Mouse (Mus musculus): ENCODE results near the gene Dock2. TPM values are rescaled to one million over a fixed set of nuclear protein-coding genes. Genes with fewer than 3 reads are reported as not detected.

Gene Dock2
- polyA plus RNA-seq, 1 experiment from 2014 or later = 1.1 TPM

GRCm38 (mm10) chr11:34762125-34762524 lies 21.6 kb downstream of the Dock2 start:
- H3K4me1 ChIP-seq (ENCODE audit: control insufficient read depth, insufficient read depth, low read length) = no peaks in the 10 kb centered on the region
- H3K9me3 ChIP-seq (ENCODE audit: control insufficient read depth, low read length) = peaks cover 4% of the 10 kb centered on the region; the same call in 1 of the 2 replicates
- no peak overlapping the region for H3K4me3 ChIP-seq (ENCODE audit: low read length)
- WGBS = 89% methylated on average over 6 of the region's 6 CpGs
- H3K27me3 ChIP-seq (ENCODE audit: control insufficient read depth, insufficient read depth, low read length) = no peaks in the 10 kb centered on the region
- H3K4me2 ChIP-seq (replicated peaks; ENCODE audit: low read depth, low read length) = no peak overlapping the region
- no peak for ATAC-seq (ENCODE audit: low FRiP score, low TSS enrichment)
- H3K36me3 ChIP-seq (ENCODE audit: control insufficient read depth, insufficient read depth, low read length) = no peaks in the 10 kb centered on the region
- H3K27ac ChIP-seq (ENCODE audit: low read depth, low read length) = no peak overlapping the region
- H3K9ac ChIP-seq (ENCODE audit: low read depth, low read length) = no peak overlapping the region

GRCm38 (mm10) chr11:34759582-34759981 lies 24.1 kb downstream of the Dock2 start:
- ATAC-seq (ENCODE audit: low FRiP score, low TSS enrichment) = no peak
- H3K9ac ChIP-seq (ENCODE audit: low read depth, low read length) = no peak overlapping the region
- no peaks in the 10 kb centered on the region for H3K9me3 ChIP-seq (ENCODE audit: control insufficient read depth, low read length)
- no peaks in the 10 kb centered on the region for H3K36me3 ChIP-seq (ENCODE audit: control insufficient read depth, insufficient read depth, low read length)
- no peaks in the 10 kb centered on the region for H3K4me1 ChIP-seq (ENCODE audit: control insufficient read depth, insufficient read depth, low read length)
- no peak overlapping the region for H3K27ac ChIP-seq (ENCODE audit: low read depth, low read length)
- H3K27me3 ChIP-seq (ENCODE audit: control insufficient read depth, insufficient read depth, low read length) = no peaks in the 10 kb centered on the region
- H3K4me3 ChIP-seq (ENCODE audit: low read length) = no peak overlapping the region
- 81% methylated on average over 4 of the region's 4 CpGs for WGBS
- no peak overlapping the region for H3K4me2 ChIP-seq (replicated peaks; ENCODE audit: low read depth, low read length)

GRCm38 (mm10) chr11:34741081-34741480 lies 42.6 kb downstream of the Dock2 start:
- no peak overlapping the region for H3K4me3 ChIP-seq (ENCODE audit: low read length)
- no peaks in the 10 kb centered on the region for H3K36me3 ChIP-seq (ENCODE audit: control insufficient read depth, insufficient read depth, low read length)
- no peaks in the 10 kb centered on the region for H3K9me3 ChIP-seq (ENCODE audit: control insufficient read depth, low read length)
- no peak overlapping the region for H3K27ac ChIP-seq (ENCODE audit: low read depth, low read length)
- no peak overlapping the region for H3K9ac ChIP-seq (ENCODE audit: low read depth, low read length)
- no peak for ATAC-seq (ENCODE audit: low FRiP score, low TSS enrichment)
- H3K27me3 ChIP-seq (ENCODE audit: control insufficient read depth, insufficient read depth, low read length) = no peaks in the 10 kb centered on the region
- H3K4me1 ChIP-seq (ENCODE audit: control insufficient read depth, insufficient read depth, low read length) = no peaks in the 10 kb centered on the region
- H3K4me2 ChIP-seq (replicated peaks; ENCODE audit: low read depth, low read length) = no peak overlapping the region
- WGBS = 64% methylated on average over 1 of the region's 1 CpGs

GRCm38 (mm10) chr11:34739816-34740215 lies 43.9 kb downstream of the Dock2 start:
- Histone ChIP-seq H3K4me1 (ENCODE audit: control insufficient read depth, insufficient read depth, low read length) (no peaks in the 10 kb centered on the region), H3K27me3 (ENCODE audit: control insufficient read depth, insufficient read depth, low read length) (no peaks in the 10 kb centered on the region), H3K36me3 (ENCODE audit: control insufficient read depth, insufficient read depth, low read length) (no peaks in the 10 kb centered on the region), H3K4me3 (ENCODE audit: low read length) (no peak overlapping the region), H3K27ac (ENCODE audit: low read depth, low read length) (no peak overlapping the region), H3K9ac (ENCODE audit: low read depth, low read length) (no peak overlapping the region), H3K9me3 (ENCODE audit: control insufficient read depth, low read length) (no peaks in the 10 kb centered on the region), H3K4me2 (replicated peaks; ENCODE audit: low read depth, low read length) (no peak overlapping the region)
- 93% methylated on average over 3 of the region's 3 CpGs for WGBS
- ATAC-seq (ENCODE audit: low FRiP score, low TSS enrichment) = no peak

- H3K9me3 ChIP-seq (ENCODE audit: control insufficient read depth, low read length) = no peaks in the 10 kb centered on the region
- no peak overlapping the region for H3K4me2 ChIP-seq (replicated peaks; ENCODE audit: low read depth, low read length)
- H3K27me3 ChIP-seq (ENCODE audit: control insufficient read depth, insufficient read depth, low read length) = no peaks in the 10 kb centered on the region
- ATAC-seq (ENCODE audit: low FRiP score, low TSS enrichment) = no peak
- H3K4me3 ChIP-seq (ENCODE audit: low read length) = no peak overlapping the region
- no peak overlapping the region for H3K9ac ChIP-seq (ENCODE audit: low read depth, low read length)
- WGBS = 40% methylated on average over 1 of the region's 1 CpGs
- H3K27ac ChIP-seq (ENCODE audit: low read depth, low read length) = no peak overlapping the region
- H3K4me1 ChIP-seq (ENCODE audit: control insufficient read depth, insufficient read depth, low read length) = no peaks in the 10 kb centered on the region
- no peaks in the 10 kb centered on the region for H3K36me3 ChIP-seq (ENCODE audit: control insufficient read depth, insufficient read depth, low read length)
Observed at GRCm38 (mm10) chr11:34738945-34739344, 44.7 kb downstream of the Dock2 start.

- no peaks in the 10 kb centered on the region for H3K27me3 ChIP-seq (ENCODE audit: control insufficient read depth, insufficient read depth, low read length)
- H3K9me3 ChIP-seq (ENCODE audit: control insufficient read depth, low read length) = no peaks in the 10 kb centered on the region
- no peaks in the 10 kb centered on the region for H3K36me3 ChIP-seq (ENCODE audit: control insufficient read depth, insufficient read depth, low read length)
- H3K4me1 ChIP-seq (ENCODE audit: control insufficient read depth, insufficient read depth, low read length) = no peaks in the 10 kb centered on the region
- H3K27ac ChIP-seq (ENCODE audit: low read depth, low read length) = no peak overlapping the region
- no peak overlapping the region for H3K4me2 ChIP-seq (replicated peaks; ENCODE audit: low read depth, low read length)
- ATAC-seq (ENCODE audit: low FRiP score, low TSS enrichment) = no peak
- WGBS = 84% methylated on average over 4 of the region's 4 CpGs
- no peak overlapping the region for H3K9ac ChIP-seq (ENCODE audit: low read depth, low read length)
- no peak overlapping the region for H3K4me3 ChIP-seq (ENCODE audit: low read length)
Observed at GRCm38 (mm10) chr11:34737193-34737592, 46.5 kb downstream of the Dock2 start.

GRCm38 (mm10) chr11:34734033-34734432 lies 49.7 kb downstream of the Dock2 start:
- no peaks in the 10 kb centered on the region for H3K9me3 ChIP-seq (ENCODE audit: control insufficient read depth, low read length)
- 79% methylated on average over 3 of the region's 3 CpGs for whole genome bisulfite sequencing
- H3K27ac ChIP-seq (ENCODE audit: low read depth, low read length) = no peak overlapping the region
- no peaks in the 10 kb centered on the region for H3K27me3 ChIP-seq (ENCODE audit: control insufficient read depth, insufficient read depth, low read length)
- H3K4me1 ChIP-seq (ENCODE audit: control insufficient read depth, insufficient read depth, low read length) = no peaks in the 10 kb centered on the region
- no peaks in the 10 kb centered on the region for H3K36me3 ChIP-seq (ENCODE audit: control insufficient read depth, insufficient read depth, low read length)
- ATAC-seq (ENCODE audit: low FRiP score, low TSS enrichment) = no peak
- no peak overlapping the region for H3K4me3 ChIP-seq (ENCODE audit: low read length)
- no peak overlapping the region for H3K4me2 ChIP-seq (replicated peaks; ENCODE audit: low read depth, low read length)
- H3K9ac ChIP-seq (ENCODE audit: low read depth, low read length) = no peak overlapping the region

GRCm38 (mm10) chr11:34727467-34727866 lies 56.2 kb downstream of the Dock2 start:
- Histone ChIP-seq H3K9me3 (ENCODE audit: control insufficient read depth, low read length) (no peaks in the 10 kb centered on the region), H3K4me2 (replicated peaks; ENCODE audit: low read depth, low read length) (no peak overlapping the region), H3K36me3 (ENCODE audit: control insufficient read depth, insufficient read depth, low read length) (no peaks in the 10 kb centered on the region), H3K27ac (ENCODE audit: low read depth, low read length) (no peak overlapping the region), H3K4me1 (ENCODE audit: control insufficient read depth, insufficient read depth, low read length) (no peaks in the 10 kb centered on the region), H3K27me3 (ENCODE audit: control insufficient read depth, insufficient read depth, low read length) (no peaks in the 10 kb centered on the region), H3K9ac (ENCODE audit: low read depth, low read length) (no peak overlapping the region), H3K4me3 (ENCODE audit: low read length) (no peak overlapping the region)
- WGBS = 77% methylated on average over 3 of the region's 3 CpGs
- ATAC-seq (ENCODE audit: low FRiP score, low TSS enrichment) = no peak

GRCm38 (mm10) chr11:34726699-34727347 lies 56.9 kb downstream of the Dock2 start:
- H3K9me3 ChIP-seq (ENCODE audit: control insufficient read depth, low read length) = no peaks in the 10 kb centered on the region
- H3K27me3 ChIP-seq (ENCODE audit: control insufficient read depth, insufficient read depth, low read length) = no peaks in the 10 kb centered on the region
- no peak overlapping the region for H3K4me3 ChIP-seq (ENCODE audit: low read length)
- 84% methylated on average over 9 of the region's 9 CpGs for WGBS
- H3K4me1 ChIP-seq (ENCODE audit: control insufficient read depth, insufficient read depth, low read length) = no peaks in the 10 kb centered on the region
- ATAC-seq (ENCODE audit: low FRiP score, low TSS enrichment) = no peak
- H3K9ac ChIP-seq (ENCODE audit: low read depth, low read length) = no peak overlapping the region
- H3K4me2 ChIP-seq (replicated peaks; ENCODE audit: low read depth, low read length) = no peak overlapping the region
- H3K27ac ChIP-seq (ENCODE audit: low read depth, low read length) = no peak overlapping the region
- H3K36me3 ChIP-seq (ENCODE audit: control insufficient read depth, insufficient read depth, low read length) = no peaks in the 10 kb centered on the region
